Mouse (Mus musculus): Measurements from ENCODE around the gene S1pr2.

GRCm38 (mm10) chr9:20956989-20957388, 19.6 kb downstream of the S1pr2 start:
- TF ChIP-seq ETS1 (IDR thresholded peaks at IDR 0.05; ENCODE audit: low read depth, low read length) (no peak), HCFC1 (IDR thresholded peaks at IDR 0.05; ENCODE audit: low read depth, low read length) (no peak), TAL1 (IDR thresholded peaks at IDR 0.05; ENCODE audit: low read length) (no peak), E2F4 (IDR thresholded peaks at IDR 0.05; ENCODE audit: borderline replicate concordance, low read depth, low read length) (no peak), POLR2AphosphoS2 (IDR thresholded peaks at IDR 0.05; ENCODE audit: low read length) (no peak), CTCF (IDR thresholded peaks at IDR 0.05 in 2 of 3, conservative IDR thresholded peaks at IDR 0.05 in 1 of 3; ENCODE audit: control insufficient read depth in 1 of 3, insufficient read depth in 1 of 3, low read depth in 2 of 3, low read length in 3 of 3, poor library complexity in 1 of 3, severe bottlenecking in 1 of 3) (no peak), SIN3A (IDR thresholded peaks at IDR 0.05; ENCODE audit: low read length) (no peak), ZC3H11A (IDR thresholded peaks at IDR 0.05; ENCODE audit: low read depth, low read length) (no peak), POLR2A (IDR thresholded peaks at IDR 0.05; ENCODE audit: control insufficient read depth in 1 of 2, insufficient read depth in 1 of 2, low read depth in 1 of 2, low read length in 2 of 2, poor library complexity in 1 of 2) (no peak), POLR2AphosphoS5 (IDR thresholded peaks at IDR 0.05; ENCODE audit: borderline replicate concordance, low read depth, low read length) (no peak), USF1 (IDR thresholded peaks at IDR 0.05; ENCODE audit: low read depth, low read length) (no peak), EP300 (IDR thresholded peaks at IDR 0.05; ENCODE audit: low read depth in 1 of 2, low read length in 2 of 2) (no peak), GABPA (IDR thresholded peaks at IDR 0.05; ENCODE audit: low read depth, low read length) (no peak), SMC3 (IDR thresholded peaks at IDR 0.05; ENCODE audit: low read depth, low read length) (no peak)

Measured in MEL (cell line).